Comparison of ENCODE assay signal across 9 mouse cellular contexts in genomic region chr15:7226225-7226624, GRCm38 (mm10).
DNase-seq lines count a peak whose midpoint lies in the region; ATAC-seq and TF ChIP-seq lines count a peak whose summit lies in the region.
"Had no signal": no experiment of that assay in that cellular context is flagged by ENCODE, and none has a peak within 500 bp of the region (broad histone marks: within the 10 kb centered on the region; RNA-seq: fewer than 3 reads in every experiment).

No protein-coding gene starts in this region.

- TF ChIP-seq EP300 in CH12.LX (IDR thresholded peaks at IDR 0.05; ENCODE audit: low read length), result no peak

- peak; percentile 93 for TF ChIP-seq RAD21 in CH12.LX (IDR thresholded peaks at IDR 0.05; ENCODE audit: low read depth, low read length)

- no peaks in the 10 kb centered on the region for H3K9me3 ChIP-seq in CH12.LX (replicated peaks; ENCODE audit: low read length)
- H3K9me3 ChIP-seq in forebrain, embryonic 14.5 days (replicated peaks; ENCODE audit: control insufficient read depth, low read length), result no peaks in the 10 kb centered on the region

- dilution Hi-C loops in CH12.LX (cut with MboI; ENCODE audit: extremely low pct_ligation_motif_present, extremely low pct_unique_long_range_greater_than_20kb, low sequenced_read_pairs), result no loop called here

- no peak overlapping the region for H3K4me3 ChIP-seq in CH12.LX (replicated peaks in 1 of 3; ENCODE audit: low read depth in 2 of 3, low read length in 2 of 3, poor library complexity in 1 of 3)
- no peak overlapping the region for H3K4me3 ChIP-seq in forebrain, embryonic 14.5 days (ENCODE audit: low read depth, low read length)
- no peak overlapping the region for H3K4me3 ChIP-seq in lung, adult 2 months (replicated peaks; ENCODE audit: extremely low read depth, low read depth, low read length)
- H3K4me3 ChIP-seq: erythroblast, embryonic 14.5 days had no signal

- no peak overlapping the region for H3K27ac ChIP-seq in CH12.LX (ENCODE audit: insufficient read depth, low read depth)
- no peak overlapping the region for H3K27ac ChIP-seq in forebrain, embryonic 14.5 days (ENCODE audit: low read depth, low read length)

- in situ Hi-C loops in CH12.LX (cut with MboI; ENCODE audit: low pct_ligation_motif_present, low pct_unique_long_range_greater_than_20kb, low sequenced_read_pairs), result no loop called here

- DNase-seq in CH12.LX (ENCODE audit: extremely low read depth), result peak; percentile 69
- peak; percentile 10 for DNase-seq in c-Kit-positive CD71-positive TER-119-negative erythroid progenitor cells, embryonic 14.5 days (ENCODE audit: low read depth)
- peak; percentile 89 for DNase-seq in forebrain, embryonic 14.5 days (ENCODE audit: low spot score)
- DNase-seq in heart, postnatal 14 days, result peak; percentile 83 to 91
- peak; percentile 53 for DNase-seq in large intestine, adult 2 months (ENCODE audit: low read depth, low spot score)
- peak; percentile 75 for DNase-seq in lung, adult 2 months
- peak; percentile 83 for DNase-seq in testis, postnatal 10 days (ENCODE audit: low spot score)

- peak; percentile 90 for ATAC-seq in forebrain, embryonic 14.5 days
- peak; percentile 80 for ATAC-seq in neutrophil, adult 5-6 weeks (ENCODE audit: extremely low read depth, insufficient number of reproducible peaks, low FRiP score, poor library complexity, severe bottlenecking)

- no peak overlapping the region for H3K9ac ChIP-seq in CH12.LX (ENCODE audit: insufficient read depth, low read depth)
- H3K9ac ChIP-seq in forebrain, embryonic 14.5 days (ENCODE audit: low read length), result no peak overlapping the region

- peak; percentile 91 to 92 for TF ChIP-seq CTCF in CH12.LX (conservative IDR thresholded peaks at IDR 0.05 in 1 of 2, IDR thresholded peaks at IDR 0.05 in 1 of 2; ENCODE audit: low read depth in 2 of 2, low read length in 2 of 2)
- peak; percentile 99 for TF ChIP-seq CTCF in lung, adult 2 months (IDR thresholded peaks at IDR 0.05; ENCODE audit: insufficient read depth, low read length)

- WGBS in forebrain, embryonic 14.5 days, result 4% methylated on average over 5 of the region's 5 CpGs
- WGBS in large intestine, adult 2 months, result 2% methylated on average over 5 of the region's 5 CpGs
- WGBS in lung, adult 2 months, result 5% methylated on average over 5 of the region's 5 CpGs

- H3K4me1 ChIP-seq in CH12.LX (ENCODE audit: control insufficient read depth in 1 of 2, insufficient read depth in 2 of 2), result no peaks in the 10 kb centered on the region
- H3K4me1 ChIP-seq in forebrain, embryonic 14.5 days (ENCODE audit: control insufficient read depth, insufficient read depth, low read length), result no peaks in the 10 kb centered on the region
- H3K4me1 ChIP-seq in lung, adult 2 months (ENCODE audit: control insufficient read depth, insufficient read depth, low read length), result peaks cover 3% of the 10 kb centered on the region; the same call in 1 of the 2 replicates

- intact Hi-C loops in heart, postnatal 14 days (cut with DNase I), result loop anchor here (1.0 to 10.0 kb wide), 6 partner anchors 92 to 601 kb away; no protein-coding TSS in a partner anchor

- no peaks in the 10 kb centered on the region for H3K36me3 ChIP-seq in CH12.LX (replicated peaks in 1 of 2; ENCODE audit: control insufficient read depth in 1 of 2, insufficient read depth in 1 of 2, low read length in 1 of 2)
- no peaks in the 10 kb centered on the region for H3K36me3 ChIP-seq in forebrain, embryonic 14.5 days (ENCODE audit: control insufficient read depth, insufficient read depth, low read length)

- peaks cover 93% of the 10 kb centered on the region for H3K27me3 ChIP-seq in CH12.LX (replicated peaks)
- no peaks in the 10 kb centered on the region for H3K27me3 ChIP-seq in forebrain, embryonic 14.5 days (replicated peaks; ENCODE audit: control insufficient read depth, insufficient read depth, low read length)

- TF ChIP-seq POLR2A in CH12.LX (IDR thresholded peaks at IDR 0.05; ENCODE audit: low read depth, low read length), result no peak
- TF ChIP-seq POLR2A in lung, adult 2 months (IDR thresholded peaks at IDR 0.05; ENCODE audit: borderline replicate concordance, extremely low read depth, low read depth, low read length), result no peak

- H3K4me2 ChIP-seq in CH12.LX (ENCODE audit: insufficient read depth, low read depth, poor library complexity, severe bottlenecking), result no peak overlapping the region
- no peak overlapping the region for H3K4me2 ChIP-seq in forebrain, embryonic 14.5 days (ENCODE audit: low read length)

- H3K79me2 ChIP-seq in CH12.LX (replicated peaks; ENCODE audit: control insufficient read depth, extremely low read depth, insufficient read depth, poor library complexity, severe bottlenecking), result no peaks in the 10 kb centered on the region

TF ChIP-seq in CH12.LX, 34 proteins besides CTCF, POLR2A, EP300 and RAD21:
- no peak for TF ChIP-seq ZNF384 (IDR thresholded peaks at IDR 0.05; ENCODE audit: low read depth, low read length)
- no peak for TF ChIP-seq MAZ (IDR thresholded peaks at IDR 0.05; ENCODE audit: low read depth, low read length)
- TF ChIP-seq TCF12 (IDR thresholded peaks at IDR 0.05; ENCODE audit: low read depth, low read length), result peak; percentile 23; the same call in 1 of the 2 replicates
- peak; percentile 31; the same call in 1 of the 2 replicates for TF ChIP-seq NELFE (IDR thresholded peaks at IDR 0.05; ENCODE audit: low read depth, low read length)
- TF ChIP-seq ZC3H11A (IDR thresholded peaks at IDR 0.05; ENCODE audit: low read depth, low read length), result peak; percentile 30
- TF ChIP-seq POLR2AphosphoS2 (IDR thresholded peaks at IDR 0.05; ENCODE audit: low read depth, low read length), result no peak
- TF ChIP-seq TBP (conservative IDR thresholded peaks at IDR 0.05; ENCODE audit: low read depth, low read length), result no peak
- TF ChIP-seq ZMIZ1 (IDR thresholded peaks at IDR 0.05; ENCODE audit: low read depth, low read length), result no peak
- TF ChIP-seq SIN3A (IDR thresholded peaks at IDR 0.05; ENCODE audit: low read length), result 0 out of 2 replicates have a peak, but pooled peaks have one; percentile 27
- TF ChIP-seq GABPA (IDR thresholded peaks at IDR 0.05; ENCODE audit: insufficient replicate concordance, low read depth, low read length), result no peak
- no peak for TF ChIP-seq MXI1 (IDR thresholded peaks at IDR 0.05; ENCODE audit: low read depth, low read length)
- TF ChIP-seq JUND (conservative IDR thresholded peaks at IDR 0.05; ENCODE audit: low read depth, low read length), result no peak
- no peak for TF ChIP-seq ZKSCAN1 (IDR thresholded peaks at IDR 0.05; ENCODE audit: borderline replicate concordance, low read depth, low read length)
- peak; percentile 91 for TF ChIP-seq SMC3 (IDR thresholded peaks at IDR 0.05; ENCODE audit: low read depth, low read length)
- TF ChIP-seq USF2 (conservative IDR thresholded peaks at IDR 0.05; ENCODE audit: low read depth, low read length), result no peak

Comparison
In these comparisons a context has a peak if more than half of its experiments do, and no peak if none do; other contexts are left out.
1. DNase-seq: peak in every context shown above with its lines; median percentile 89 in forebrain, embryonic 14.5 days; 87 in heart, postnatal 14 days; 83 in testis, postnatal 10 days; 75 in lung, adult 2 months; 69 in CH12.LX; 53 in large intestine, adult 2 months; 10 in c-Kit-positive CD71-positive TER-119-negative erythroid progenitor cells, embryonic 14.5 days.